Mouse (Mus musculus): Measurements from ENCODE around the gene Hes1. TPM values are rescaled to one million over a fixed set of nuclear protein-coding genes. Genes with fewer than 3 reads are reported as not detected.

Hes1 gene
- polyA plus RNA-seq, 1 experiment from 2014 or later: 49.8 TPM

DNA sequence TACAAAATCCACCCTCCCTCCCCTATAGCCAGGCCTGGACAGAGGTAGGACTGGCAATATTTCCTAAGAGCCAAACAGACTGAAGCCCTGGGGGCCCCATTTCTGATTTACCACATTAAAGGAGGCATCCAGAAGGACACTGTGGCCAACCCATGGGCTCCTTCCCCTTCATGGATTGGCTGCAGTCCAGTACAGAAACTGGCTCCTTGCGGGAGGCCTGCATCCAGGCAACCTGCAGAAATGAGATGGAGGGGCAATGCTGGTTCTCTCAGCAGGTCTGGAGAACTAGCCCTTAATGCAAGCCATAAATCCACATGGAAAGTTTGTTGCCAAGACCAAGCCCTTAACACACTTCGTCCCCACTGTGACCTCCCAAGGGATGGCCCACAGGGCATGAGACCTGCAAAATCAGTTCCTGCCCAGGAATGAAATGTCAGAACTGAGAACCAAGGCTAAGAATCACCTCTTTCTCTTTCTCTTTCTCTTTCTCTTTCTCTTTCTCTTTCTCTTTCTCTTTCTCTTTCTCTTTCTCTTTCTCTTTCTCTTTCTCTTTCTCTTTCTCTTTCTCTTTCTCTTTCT is 31.8 kb upstream of the Hes1 start:
- H3K4me2 ChIP-seq (ENCODE audit: low read depth, low read length): no peak overlapping the region
- H3K27ac ChIP-seq (replicated peaks; ENCODE audit: low read depth, low read length): no peak overlapping the region
- no peak for DNase-seq (ENCODE audit: low spot score)
- ATAC-seq (ENCODE audit: low read depth): no peak
- H3K27me3 ChIP-seq (replicated peaks; ENCODE audit: control insufficient read depth, insufficient read depth, low read length): no peaks in the 10 kb centered on the region
- H3K4me3 ChIP-seq (ENCODE audit: low read depth, low read length): no peak overlapping the region
- H3K4me1 ChIP-seq (ENCODE audit: control insufficient read depth, insufficient read depth, low read length): peaks cover 35% of the 10 kb centered on the region
- 79% methylated on average over 1 of the region's 2 CpGs for WGBS
- no peaks in the 10 kb centered on the region for H3K9me3 ChIP-seq (ENCODE audit: control insufficient read depth, low read length)
- no peak overlapping the region for H3K9ac ChIP-seq (ENCODE audit: low read depth, low read length)
- no peaks in the 10 kb centered on the region for H3K36me3 ChIP-seq (ENCODE audit: control insufficient read depth, insufficient read depth, low read length)

DNA sequence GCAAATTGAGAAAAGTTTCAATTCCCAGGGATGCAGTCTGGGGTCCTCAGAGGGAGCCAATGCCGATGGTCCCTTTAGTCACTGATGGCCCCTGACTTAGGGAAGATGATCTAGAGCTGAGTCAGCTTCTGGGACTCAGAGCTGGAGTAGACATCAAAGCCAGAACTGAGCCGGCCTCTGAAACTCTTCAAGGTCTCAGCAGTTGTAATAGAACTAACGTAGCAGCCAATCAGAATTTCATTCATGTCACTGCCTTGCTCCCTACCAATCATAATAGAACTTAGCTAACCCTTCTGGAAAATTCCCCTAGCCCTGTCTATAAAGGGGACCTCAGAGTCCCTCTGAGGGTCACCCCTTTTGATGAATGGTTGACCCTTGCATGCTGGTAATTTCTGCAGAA is 30.8 kb upstream of the Hes1 start:
- no peaks in the 10 kb centered on the region for H3K36me3 ChIP-seq (ENCODE audit: control insufficient read depth, insufficient read depth, low read length)
- ATAC-seq (ENCODE audit: low read depth) (no peak), DNase-seq (ENCODE audit: low spot score) (no peak)
- H3K27ac ChIP-seq (replicated peaks; ENCODE audit: low read depth, low read length): no peak overlapping the region
- H3K4me3 ChIP-seq (ENCODE audit: low read depth, low read length): no peak overlapping the region
- no peak overlapping the region for H3K4me2 ChIP-seq (ENCODE audit: low read depth, low read length)
- no peak overlapping the region for H3K9ac ChIP-seq (ENCODE audit: low read depth, low read length)
- H3K4me1 ChIP-seq (ENCODE audit: control insufficient read depth, insufficient read depth, low read length): peaks cover 36% of the 10 kb centered on the region
- no peaks in the 10 kb centered on the region for H3K9me3 ChIP-seq (ENCODE audit: control insufficient read depth, low read length)
- WGBS: 64% methylated on average over 3 of the region's 3 CpGs
- no peaks in the 10 kb centered on the region for H3K27me3 ChIP-seq (replicated peaks; ENCODE audit: control insufficient read depth, insufficient read depth, low read length)

DNA sequence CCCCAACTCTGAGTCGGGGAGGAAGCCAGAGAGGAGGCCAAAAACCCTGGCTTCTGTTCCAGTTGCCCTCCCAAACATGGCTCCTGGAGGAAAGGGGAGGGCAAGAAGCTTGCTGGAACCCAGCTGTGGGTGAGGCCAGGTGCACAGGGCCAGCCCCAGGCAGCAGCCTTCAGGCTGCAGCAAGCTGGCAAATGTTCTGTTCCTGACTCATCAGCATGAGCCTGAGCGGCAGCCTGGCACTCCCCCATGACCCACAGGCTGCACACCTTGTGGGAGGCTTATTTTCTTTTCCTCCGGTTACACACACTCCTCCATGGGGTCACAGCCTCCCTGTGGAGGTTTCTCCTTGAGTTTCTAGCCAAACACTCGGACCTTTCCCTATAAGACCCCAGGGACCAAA is 30.2 kb upstream of the Hes1 start:
- Histone ChIP-seq H3K4me3 (ENCODE audit: low read depth, low read length) (no peak overlapping the region), H3K4me2 (ENCODE audit: low read depth, low read length) (no peak overlapping the region), H3K27ac (replicated peaks; ENCODE audit: low read depth, low read length) (no peak overlapping the region), H3K9ac (ENCODE audit: low read depth, low read length) (no peak overlapping the region), H3K4me1 (ENCODE audit: control insufficient read depth, insufficient read depth, low read length) (peaks cover 32% of the 10 kb centered on the region), H3K27me3 (replicated peaks; ENCODE audit: control insufficient read depth, insufficient read depth, low read length) (no peaks in the 10 kb centered on the region), H3K9me3 (ENCODE audit: control insufficient read depth, low read length) (no peaks in the 10 kb centered on the region), H3K36me3 (ENCODE audit: control insufficient read depth, insufficient read depth, low read length) (no peaks in the 10 kb centered on the region)
- WGBS: 29% methylated on average over 4 of the region's 4 CpGs
- DNase-seq (ENCODE audit: low spot score) (no peak), ATAC-seq (ENCODE audit: low read depth) (no peak)

DNA sequence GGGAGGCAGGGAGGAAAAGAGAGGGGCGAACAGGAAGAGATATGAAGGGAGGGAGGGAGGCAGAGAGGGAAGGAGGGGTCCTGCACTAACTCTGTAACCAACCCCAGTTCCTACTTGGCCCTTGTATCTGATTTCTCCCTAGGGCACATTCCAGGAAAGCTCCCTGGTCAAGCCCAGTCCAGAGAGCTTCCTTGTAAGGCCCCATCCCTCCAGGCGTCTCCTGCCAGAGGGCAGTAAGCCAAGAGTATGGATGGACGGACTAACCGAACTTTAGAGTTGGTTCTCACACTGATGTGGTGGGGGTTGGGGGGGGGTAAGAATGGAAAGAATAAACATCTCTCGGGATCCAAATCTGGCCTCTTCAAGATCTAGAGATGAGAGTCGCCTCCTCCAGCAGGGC is 29.7 kb upstream of the Hes1 start:
- H3K9me3 ChIP-seq (ENCODE audit: control insufficient read depth, low read length): no peaks in the 10 kb centered on the region
- DNase-seq (ENCODE audit: low spot score) (peak; percentile 50), ATAC-seq (ENCODE audit: low read depth) (peak; percentile 44; the same call in 1 of the 2 replicates)
- no peak overlapping the region for H3K4me3 ChIP-seq (ENCODE audit: low read depth, low read length)
- peaks cover 31% of the 10 kb centered on the region for H3K4me1 ChIP-seq (ENCODE audit: control insufficient read depth, insufficient read depth, low read length)
- H3K27ac ChIP-seq (replicated peaks; ENCODE audit: low read depth, low read length): no peak overlapping the region
- WGBS: 31% methylated on average over 6 of the region's 6 CpGs
- no peak overlapping the region for H3K9ac ChIP-seq (ENCODE audit: low read depth, low read length)
- H3K27me3 ChIP-seq (replicated peaks; ENCODE audit: control insufficient read depth, insufficient read depth, low read length): no peaks in the 10 kb centered on the region
- H3K4me2 ChIP-seq (ENCODE audit: low read depth, low read length): no peak overlapping the region
- H3K36me3 ChIP-seq (ENCODE audit: control insufficient read depth, insufficient read depth, low read length): no peaks in the 10 kb centered on the region

DNA sequence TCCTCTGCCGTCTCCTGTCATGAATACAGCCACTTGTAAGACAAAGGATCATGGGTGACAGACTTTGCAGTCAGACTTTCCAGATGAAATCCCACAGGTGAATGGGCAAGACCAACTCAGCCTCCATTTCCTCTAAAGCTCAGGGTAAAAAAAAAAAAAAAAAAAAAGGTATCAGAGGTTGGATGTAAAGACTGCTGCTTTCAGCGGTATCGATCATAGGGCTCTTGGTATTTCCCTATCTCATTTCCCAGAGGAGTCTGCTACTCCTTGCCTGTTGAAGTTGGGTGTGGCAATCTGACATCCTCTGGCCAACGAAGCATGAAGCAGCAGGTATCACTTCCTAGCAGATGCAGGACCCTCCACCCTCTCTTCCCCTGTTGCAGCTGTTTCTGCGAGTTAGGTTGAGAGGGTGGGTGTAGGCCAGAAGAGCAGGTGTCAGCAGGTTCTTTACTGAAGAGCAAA is 29.2 kb upstream of the Hes1 start:
- Histone ChIP-seq H3K4me3 (ENCODE audit: low read depth, low read length) (no peak overlapping the region), H3K4me1 (ENCODE audit: control insufficient read depth, insufficient read depth, low read length) (peaks cover 30% of the 10 kb centered on the region), H3K36me3 (ENCODE audit: control insufficient read depth, insufficient read depth, low read length) (no peaks in the 10 kb centered on the region), H3K9ac (ENCODE audit: low read depth, low read length) (no peak overlapping the region), H3K4me2 (ENCODE audit: low read depth, low read length) (no peak overlapping the region), H3K27me3 (replicated peaks; ENCODE audit: control insufficient read depth, insufficient read depth, low read length) (no peaks in the 10 kb centered on the region), H3K27ac (replicated peaks; ENCODE audit: low read depth, low read length) (no peak overlapping the region), H3K9me3 (ENCODE audit: control insufficient read depth, low read length) (no peaks in the 10 kb centered on the region)
- DNase-seq (ENCODE audit: low spot score): no peak
- 67% methylated on average over 5 of the region's 5 CpGs for WGBS
- ATAC-seq (ENCODE audit: low read depth): no peak

DNA sequence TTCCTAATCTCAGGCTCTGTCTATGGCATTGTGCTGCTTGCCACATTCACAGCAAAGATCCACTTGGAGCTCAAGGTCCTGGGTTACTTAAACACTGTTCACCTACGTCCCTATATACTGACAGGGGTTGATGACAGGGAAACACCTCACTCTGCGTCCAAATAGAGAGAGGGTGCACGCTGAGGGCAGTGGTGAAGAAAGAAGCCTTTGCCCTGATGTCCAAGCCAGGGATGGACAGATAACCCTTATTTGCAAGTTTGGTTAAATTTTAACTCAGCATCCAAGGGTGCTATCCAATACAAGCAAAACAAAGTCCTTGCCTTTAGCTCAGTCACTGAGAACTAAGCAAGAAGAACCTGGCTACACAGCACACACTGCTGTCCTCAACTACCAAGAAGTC is 28.1 kb upstream of the Hes1 start:
- Histone ChIP-seq H3K4me2 (ENCODE audit: low read depth, low read length) (no peak overlapping the region), H3K9me3 (ENCODE audit: control insufficient read depth, low read length) (no peaks in the 10 kb centered on the region), H3K4me3 (ENCODE audit: low read depth, low read length) (no peak overlapping the region), H3K4me1 (ENCODE audit: control insufficient read depth, insufficient read depth, low read length) (peaks cover 30% of the 10 kb centered on the region), H3K27ac (replicated peaks; ENCODE audit: low read depth, low read length) (no peak overlapping the region), H3K27me3 (replicated peaks; ENCODE audit: control insufficient read depth, insufficient read depth, low read length) (no peaks in the 10 kb centered on the region), H3K9ac (ENCODE audit: low read depth, low read length) (no peak overlapping the region), H3K36me3 (ENCODE audit: control insufficient read depth, insufficient read depth, low read length) (no peaks in the 10 kb centered on the region)
- no peak for DNase-seq (ENCODE audit: low spot score)
- no peak for ATAC-seq (ENCODE audit: low read depth)
- WGBS: 93% methylated on average over 3 of the region's 3 CpGs

DNA sequence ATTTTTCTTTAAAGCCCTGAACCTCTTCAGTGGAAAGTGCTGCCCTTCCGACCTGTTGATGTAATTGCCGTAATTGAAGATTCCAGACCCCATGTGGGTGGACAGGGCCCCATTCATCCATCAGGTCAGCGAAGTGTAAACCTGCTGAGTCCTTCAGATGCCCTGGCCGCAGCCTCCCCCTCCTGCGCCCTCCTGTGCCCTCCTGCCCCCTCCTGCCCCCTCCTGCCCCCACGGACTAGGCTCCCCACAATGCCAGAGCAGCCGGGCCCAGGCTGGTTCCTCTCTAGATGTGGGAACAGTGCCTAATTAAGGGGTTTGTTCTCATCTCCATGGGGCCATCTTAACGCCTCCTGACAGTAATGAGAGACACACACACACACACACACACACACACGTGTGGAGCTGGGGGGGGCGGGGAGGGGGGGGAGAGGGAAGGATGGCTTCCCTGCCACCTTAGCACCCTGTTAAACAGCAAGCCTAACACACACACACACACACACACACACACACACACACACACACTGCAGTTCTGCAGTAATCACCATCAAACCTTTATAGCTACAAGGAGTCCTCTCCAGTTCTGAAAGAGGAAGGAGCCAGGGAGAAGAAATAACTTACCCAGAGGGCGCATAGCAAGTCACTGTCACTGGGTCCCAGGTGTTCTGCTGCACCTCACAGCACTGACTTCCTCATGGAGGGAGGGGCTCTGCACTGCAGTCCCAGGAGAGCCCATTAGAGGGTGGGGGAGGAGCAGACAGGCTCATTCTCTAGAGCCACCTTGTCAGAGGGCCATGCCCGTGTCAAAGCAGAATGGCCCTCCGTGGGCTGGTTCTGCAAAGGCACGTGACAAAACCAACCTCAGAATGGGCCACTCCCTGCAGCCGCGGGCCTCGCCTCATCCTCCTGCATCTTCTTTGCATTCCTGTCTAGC is 25.3 kb upstream of the Hes1 start:
- WGBS: 20% methylated on average over 16 of the region's 17 CpGs
- no peaks in the 10 kb centered on the region for H3K27me3 ChIP-seq (replicated peaks; ENCODE audit: control insufficient read depth, insufficient read depth, low read length)
- no peak overlapping the region for H3K4me3 ChIP-seq (ENCODE audit: low read depth, low read length)
- H3K4me1 ChIP-seq (ENCODE audit: control insufficient read depth, insufficient read depth, low read length): peaks cover 17% of the 10 kb centered on the region
- no peaks in the 10 kb centered on the region for H3K36me3 ChIP-seq (ENCODE audit: control insufficient read depth, insufficient read depth, low read length)
- H3K27ac ChIP-seq (replicated peaks; ENCODE audit: low read depth, low read length): no peak overlapping the region
- no peak overlapping the region for H3K4me2 ChIP-seq (ENCODE audit: low read depth, low read length)
- H3K9ac ChIP-seq (ENCODE audit: low read depth, low read length): no peak overlapping the region
- ATAC-seq (ENCODE audit: low read depth): peak; percentile 83
- H3K9me3 ChIP-seq (ENCODE audit: control insufficient read depth, low read length): no peaks in the 10 kb centered on the region
- DNase-seq (ENCODE audit: low spot score): peak; percentile 57

DNA sequence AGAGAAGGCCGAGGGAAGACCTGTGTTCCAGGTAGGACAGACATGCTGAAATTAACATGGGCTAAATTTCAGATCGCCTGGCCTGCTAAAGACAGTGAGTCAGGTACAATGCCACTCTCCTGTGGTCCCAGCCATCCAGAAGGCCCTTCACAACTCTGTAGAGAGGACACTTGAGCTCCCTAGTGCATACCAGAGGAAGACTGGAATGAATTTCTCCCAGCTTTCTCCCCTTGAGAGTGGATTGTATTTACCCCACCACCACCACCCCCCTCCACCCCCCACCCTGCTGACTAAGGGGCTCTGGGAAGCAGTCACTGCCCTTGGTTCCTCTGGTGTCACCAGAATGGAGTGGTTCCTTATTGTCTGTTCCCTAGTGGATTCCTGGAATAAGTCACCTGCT is 24.3 kb upstream of the Hes1 start:
- no peak overlapping the region for H3K27ac ChIP-seq (replicated peaks; ENCODE audit: low read depth, low read length)

More for the DNA sequence above, 24.3 kb upstream of the Hes1 start:
- Histone ChIP-seq H3K4me1 (ENCODE audit: control insufficient read depth, insufficient read depth, low read length) (peaks cover 9% of the 10 kb centered on the region; the same call in 1 of the 2 replicates), H3K36me3 (ENCODE audit: control insufficient read depth, insufficient read depth, low read length) (no peaks in the 10 kb centered on the region), H3K9me3 (ENCODE audit: control insufficient read depth, low read length) (no peaks in the 10 kb centered on the region), H3K4me2 (ENCODE audit: low read depth, low read length) (no peak overlapping the region), H3K9ac (ENCODE audit: low read depth, low read length) (no peak overlapping the region), H3K4me3 (ENCODE audit: low read depth, low read length) (no peak overlapping the region), H3K27me3 (replicated peaks; ENCODE audit: control insufficient read depth, insufficient read depth, low read length) (no peaks in the 10 kb centered on the region)
- WGBS: 60% methylated on average over 2 of the region's 2 CpGs
- no peak for DNase-seq (ENCODE audit: low spot score)
- no peak for ATAC-seq (ENCODE audit: low read depth)

All from embryonic facial prominence, embryonic 14.5 days (tissue).